Mouse (Mus musculus) cerebellum, adult 2 months (tissue): Measurements from ENCODE around the gene Ptch2.

Source experiments
- CTCF ChIP-seq: fragments of 200-500 bp; IDR thresholded peaks from 2 replicates; pipeline ENCODE4 v1.5.1; 2011; ENCODE audit warnings: low read depth, mild to moderate bottlenecking, control low read depth, low read length, moderate library complexity, borderline replicate concordance; ENCODE audit not compliant: insufficient read depth
- POLR2A ChIP-seq: fragments of 200-500 bp; IDR thresholded peaks from 2 replicates; pipeline ENCODE4 v1.6.1; 2011; ENCODE audit warnings: low read length, control low read depth, borderline replicate concordance; ENCODE audit not compliant: insufficient read depth

DNA sequence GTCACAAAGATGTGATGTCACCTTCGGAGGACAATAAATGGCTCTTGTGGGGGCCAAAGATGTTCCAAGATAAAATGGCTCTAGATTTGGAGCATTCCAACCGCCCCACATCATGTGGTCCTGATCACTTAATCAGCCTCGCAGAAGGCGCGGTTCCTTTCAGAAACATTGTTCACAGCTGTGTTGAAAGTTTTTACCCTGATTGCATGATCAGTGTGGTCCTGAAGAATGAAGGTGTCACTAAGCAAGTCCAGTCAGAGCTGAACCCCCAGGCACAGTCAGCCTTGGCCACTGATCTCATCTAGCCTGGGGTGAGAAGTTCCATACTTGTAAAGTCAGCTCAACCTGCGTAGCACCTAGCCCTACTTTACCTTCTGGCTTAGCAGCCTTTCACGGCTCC, 22.1 kb downstream of the Ptch2 start:
- no peak for TF ChIP-seq CTCF
- TF ChIP-seq POLR2A: no peak
